Mouse (Mus musculus) limb, embryonic 11.5 days (tissue): ENCODE results near the gene Rsl1. TPM values are rescaled to one million over a fixed set of nuclear protein-coding genes. Genes with fewer than 3 reads are reported as not detected.
"Not testable (repeated sequence)": the region's sequence is repeated elsewhere in the genome, so short reads cannot be mapped to it uniquely, and the experiment has no call there.

Source experiments
- ATAC-seq: fragments of 200-750 bp; cut with Nextera tagmentation; 2 replicates; pipeline ENCODE4 v1.8.0; 2017; ENCODE audit warnings: low read depth; ENCODE audit not compliant: insufficient number of reproducible peaks, low FRiP score, low TSS enrichment
- DNase-seq: peaks from one replicate; pipeline ENCODE4 v3.0.0-alpha.2; 2015; ENCODE audit warnings: low spot score
- H3K27ac ChIP-seq: fragments of 300-500 bp; sonication (generic); replicated peaks from 2 replicates; pipeline ENCODE4 v1.5.1; 2014; ENCODE audit warnings: low read depth, mild to moderate bottlenecking, low read length
- H3K27me3 ChIP-seq: fragments of 300-500 bp; sonication (generic); 2 replicates; pipeline ENCODE4 v1.6.1; 2014; ENCODE audit warnings: mild to moderate bottlenecking, low read length, mixed read lengths; ENCODE audit not compliant: control insufficient read depth, insufficient read depth
- H3K36me3 ChIP-seq: fragments of 300-500 bp; sonication (generic); 2 replicates; pipeline ENCODE4 v1.6.1; 2014; ENCODE audit warnings: mild to moderate bottlenecking, low read length, moderate library complexity, mixed read lengths; ENCODE audit not compliant: control insufficient read depth, insufficient read depth
- H3K4me1 ChIP-seq: fragments of 300-500 bp; sonication (generic); 2 replicates; pipeline ENCODE4 v1.6.1; 2014; ENCODE audit warnings: low read length, mixed read lengths; ENCODE audit not compliant: control insufficient read depth, insufficient read depth
- H3K4me2 ChIP-seq: fragments of 300-500 bp; sonication (generic); 2 replicates; pipeline ENCODE4 v1.6.1; 2014; ENCODE audit warnings: low read depth, mild to moderate bottlenecking, moderate library complexity; ENCODE audit not compliant: severe bottlenecking
- H3K4me3 ChIP-seq: fragments of 300-500 bp; sonication (generic); 2 replicates; pipeline ENCODE4 v1.5.1; 2014; ENCODE audit warnings: low read depth, low read length
- H3K9ac ChIP-seq: fragments of 300-500 bp; sonication (generic); 2 replicates; pipeline ENCODE4 v1.6.1; 2014; ENCODE audit warnings: mild to moderate bottlenecking, low read length
- H3K9me3 ChIP-seq: fragments of 300-500 bp; sonication (generic); 2 replicates; pipeline ENCODE4 v1.6.1; 2016; ENCODE audit warnings: low read length; ENCODE audit not compliant: control insufficient read depth
- WGBS: fragments of 180-500 bp; shearing (Covaris S2); extraction: QIAGEN DNeasy Blood & Tissue Kit; methylation state at CpG from one replicate; pipeline ENCODE4 v1.1.7; 2014; 5-methylcytosine and 5-hydroxymethylcytosine counted together
- polyA plus RNA-seq: library from polyadenylated mRNA; unstranded; fragments of >200 nt; fragmentation: Nextera tagmentation; extraction: Ambion mirVana; gene quantifications from 2 replicates; pipeline ENCODE4 v1.2.1, GENCODE M21; 2014

Rsl1 gene
- 6.0 and 7.3 TPM in 2 replicates for polyA plus RNA-seq

DNA sequence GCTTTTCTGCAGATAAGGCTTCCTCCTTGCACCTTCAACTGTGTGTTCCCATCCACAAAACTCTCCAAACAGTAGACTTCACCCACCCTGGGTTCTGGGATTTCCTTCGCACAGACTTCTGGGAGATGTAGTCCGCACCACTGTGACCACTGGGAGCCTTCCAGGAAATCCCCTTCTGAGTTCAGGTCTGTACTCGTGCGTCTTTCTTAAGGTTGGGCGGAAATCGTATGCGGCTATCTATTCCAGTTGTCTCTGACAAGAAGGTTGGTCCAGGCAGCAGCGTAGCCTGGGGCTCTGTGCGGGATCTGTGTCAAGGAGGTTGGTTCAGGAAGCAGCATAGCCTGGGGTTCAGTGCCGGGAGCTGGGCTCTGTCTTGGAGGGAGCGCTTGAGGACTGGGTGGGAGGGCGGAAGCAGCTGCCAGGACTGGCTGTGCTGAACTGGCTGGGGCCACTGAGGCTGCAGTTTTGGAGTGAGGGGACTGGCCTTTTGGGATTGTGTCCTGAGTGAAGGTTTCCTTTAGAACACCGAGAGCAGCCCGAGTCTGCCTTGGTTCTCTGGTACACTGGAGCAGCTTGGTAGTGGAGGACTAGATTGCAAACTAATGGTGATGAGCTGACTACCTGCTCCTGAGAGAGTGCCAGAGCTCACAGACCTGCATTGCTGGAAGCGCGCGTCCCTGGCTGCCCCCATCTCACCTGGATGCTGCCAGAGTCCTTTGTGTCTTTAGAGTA lies at the start of gene Rsl1:
Gene Rsl1 (plus strand): TSS at position 192 of the 732 bp plus-strand sequence.
- Histone ChIP-seq H3K9ac (peak within 1 kb of the TSS; percentile 30; the same call in 1 of the 2 replicates), H3K4me3 (peak within 1 kb of the TSS; percentile 42), H3K4me2 (peak within 1 kb of the TSS; percentile 47)
- not testable (repeated sequence) for H3K36me3 ChIP-seq, H3K27me3 ChIP-seq, H3K4me1 ChIP-seq, H3K9me3 ChIP-seq, H3K27ac ChIP-seq
- WGBS: 1% methylated on average over 15 of the region's 17 CpGs
- ATAC-seq (peak; percentile 99), DNase-seq (peak; percentile 76)

DNA sequence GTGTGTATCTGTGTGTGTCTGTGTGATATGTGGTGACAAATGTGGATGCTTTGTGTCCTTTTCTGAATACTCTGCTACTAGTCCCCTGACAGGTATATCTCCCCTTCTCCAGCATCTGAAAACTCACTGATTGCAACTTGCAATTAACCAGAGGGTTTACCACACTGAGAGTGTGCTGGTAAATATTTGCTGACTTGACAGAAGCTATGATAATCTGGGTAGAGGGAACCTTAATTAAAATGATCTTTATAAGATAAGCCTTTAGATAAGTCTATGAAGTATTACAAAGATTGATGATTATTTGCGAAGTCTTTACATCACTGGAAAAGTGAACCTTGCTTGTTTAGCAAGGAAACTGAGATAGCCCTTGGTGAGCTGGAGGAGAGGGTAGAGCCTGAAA lies 48.5 kb upstream of the Rsl1 start:
- no peaks in the 10 kb centered on the region for H3K9me3 ChIP-seq
- H3K9ac ChIP-seq: no peak overlapping the region
- no peak overlapping the region for H3K4me3 ChIP-seq
- H3K4me1 ChIP-seq: no peaks in the 10 kb centered on the region
- no peak overlapping the region for H3K4me2 ChIP-seq
- DNase-seq (no peak), ATAC-seq (no peak)
- H3K27ac ChIP-seq: no peak overlapping the region
- no peaks in the 10 kb centered on the region for H3K36me3 ChIP-seq
- 85% methylated on average over 1 of the region's 1 CpGs for WGBS
- H3K27me3 ChIP-seq: no peaks in the 10 kb centered on the region

DNA sequence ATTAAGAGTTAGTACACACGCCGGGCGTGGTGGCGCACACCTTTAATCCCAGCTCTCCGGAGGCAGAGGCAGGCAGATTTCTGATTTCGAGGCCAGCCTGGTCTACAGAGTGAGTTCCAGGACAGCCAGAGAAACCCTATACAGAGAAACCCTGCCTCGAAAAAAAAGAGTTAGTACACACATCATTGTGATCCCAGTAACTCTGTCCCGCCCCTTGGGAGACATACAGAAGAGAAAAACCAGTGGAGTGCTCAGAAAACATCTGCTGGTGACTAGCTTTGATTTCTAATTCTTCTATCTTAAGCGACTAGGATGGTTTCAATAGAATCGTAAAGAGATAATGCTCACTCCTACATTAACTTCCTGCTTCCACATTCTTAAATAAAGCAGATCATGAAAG lies 45.5 kb upstream of the Rsl1 start:
- 76% methylated on average over 10 of the region's 10 CpGs for WGBS
- H3K9me3 ChIP-seq, H3K4me1 ChIP-seq, H3K4me2 ChIP-seq, H3K27me3 ChIP-seq, DNase-seq, ATAC-seq, H3K4me3 ChIP-seq, H3K36me3 ChIP-seq, H3K9ac ChIP-seq, H3K27ac ChIP-seq: not testable (repeated sequence)

DNA sequence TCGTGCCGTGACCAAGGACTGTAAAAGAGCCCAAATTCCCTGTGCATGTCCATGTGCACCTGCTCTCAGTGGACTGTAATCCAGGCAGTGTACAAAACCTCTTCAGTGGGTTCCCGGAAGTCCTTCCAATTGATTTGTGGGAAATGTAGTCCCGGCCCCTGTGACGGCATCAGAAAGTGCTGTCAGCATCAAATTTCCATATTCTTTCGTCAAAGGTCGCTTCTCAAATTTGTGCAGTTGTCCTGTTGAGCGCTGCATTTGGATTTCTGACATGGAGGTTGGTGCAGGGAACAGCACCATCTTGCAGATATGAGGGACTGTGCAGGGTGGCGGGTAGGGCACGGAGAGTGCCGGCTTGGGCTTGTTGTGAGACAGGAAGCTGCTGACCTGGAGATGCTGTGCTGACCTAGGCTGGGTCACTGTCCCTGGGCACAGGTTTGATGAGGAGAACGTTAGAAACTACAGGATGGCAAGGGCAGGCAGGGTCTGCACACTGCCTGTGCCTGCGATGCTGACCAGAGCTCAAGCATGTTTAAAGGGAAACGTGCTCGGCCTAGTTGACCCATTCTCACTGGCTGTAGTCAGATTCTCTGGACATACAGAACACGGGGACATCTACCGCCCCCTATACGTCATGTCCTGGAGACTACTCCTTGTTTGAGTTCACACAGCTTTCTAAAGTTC lies 44.8 kb upstream of the Rsl1 start:
- Histone ChIP-seq H3K27me3 (no peaks in the 10 kb centered on the region), H3K4me1 (no peaks in the 10 kb centered on the region), H3K9me3 (no peaks in the 10 kb centered on the region), H3K4me2 (peak overlapping the region; percentile 63), H3K36me3 (no peaks in the 10 kb centered on the region), H3K4me3 (peak overlapping the region; percentile 67), H3K27ac (no peak overlapping the region), H3K9ac (peak overlapping the region; percentile 78)
- DNase-seq (peak; percentile 86), ATAC-seq (peak; percentile 94)
- 2% methylated on average over 18 of the region's 18 CpGs for WGBS

DNA sequence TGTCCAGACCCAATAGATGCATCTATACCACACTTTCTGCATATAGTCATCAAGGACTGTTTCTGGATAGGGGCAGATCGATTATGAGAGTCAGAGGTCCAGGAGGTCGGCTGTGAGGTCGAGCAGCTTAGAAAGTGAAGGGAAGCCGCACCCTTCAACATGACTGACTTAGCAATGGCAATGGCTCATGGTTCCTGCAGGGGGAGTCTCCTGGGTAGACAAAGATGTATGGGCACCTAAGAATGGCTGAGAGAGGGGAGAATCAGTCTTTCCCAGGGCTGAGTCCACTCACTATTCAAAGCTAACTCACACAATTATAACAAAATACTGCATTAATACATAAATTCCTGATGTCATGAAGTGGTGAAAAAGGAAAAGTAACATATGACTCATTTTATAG lies 6.9 kb upstream of the Rsl1 start:
- WGBS: 67% methylated on average over 4 of the region's 4 CpGs

DNA sequence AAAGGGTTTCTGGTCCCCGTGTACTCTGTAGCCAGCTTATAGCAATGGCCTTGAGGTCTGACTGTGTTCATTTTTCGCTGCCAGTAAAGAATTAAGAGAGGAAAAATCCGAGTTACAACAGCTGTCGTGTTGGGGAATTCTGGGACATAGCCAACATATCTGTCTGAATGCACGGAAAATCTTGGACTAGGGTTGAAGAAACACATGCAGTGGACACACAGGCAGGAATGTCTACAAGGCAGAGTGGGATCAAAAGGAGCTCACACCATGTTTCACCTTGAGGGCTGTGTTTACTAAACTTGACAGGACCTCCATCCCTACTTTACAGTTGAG lies 707 bp downstream of the Rsl1 start:
- H3K27ac ChIP-seq: no peak overlapping the region
- 30% methylated on average over 5 of the region's 5 CpGs for WGBS
- peak overlapping the region; percentile 47 for H3K4me2 ChIP-seq
- no peaks in the 10 kb centered on the region for H3K36me3 ChIP-seq
- peak overlapping the region; percentile 42 for H3K4me3 ChIP-seq
- no peaks in the 10 kb centered on the region for H3K27me3 ChIP-seq
- ATAC-seq: 0 out of 2 replicates have a peak, but pooled peaks have one; percentile 5
- no peak overlapping the region; the same call in 1 of the 2 replicates for H3K9ac ChIP-seq
- no peak for DNase-seq
- no peaks in the 10 kb centered on the region for H3K9me3 ChIP-seq
- no peaks in the 10 kb centered on the region for H3K4me1 ChIP-seq

More for the DNA sequence above, 6.9 kb upstream of the Rsl1 start:
- H3K9ac ChIP-seq, H3K36me3 ChIP-seq, H3K9me3 ChIP-seq, H3K4me2 ChIP-seq, H3K4me1 ChIP-seq, H3K27ac ChIP-seq, H3K27me3 ChIP-seq, ATAC-seq, H3K4me3 ChIP-seq, DNase-seq: not testable (repeated sequence)

DNA sequence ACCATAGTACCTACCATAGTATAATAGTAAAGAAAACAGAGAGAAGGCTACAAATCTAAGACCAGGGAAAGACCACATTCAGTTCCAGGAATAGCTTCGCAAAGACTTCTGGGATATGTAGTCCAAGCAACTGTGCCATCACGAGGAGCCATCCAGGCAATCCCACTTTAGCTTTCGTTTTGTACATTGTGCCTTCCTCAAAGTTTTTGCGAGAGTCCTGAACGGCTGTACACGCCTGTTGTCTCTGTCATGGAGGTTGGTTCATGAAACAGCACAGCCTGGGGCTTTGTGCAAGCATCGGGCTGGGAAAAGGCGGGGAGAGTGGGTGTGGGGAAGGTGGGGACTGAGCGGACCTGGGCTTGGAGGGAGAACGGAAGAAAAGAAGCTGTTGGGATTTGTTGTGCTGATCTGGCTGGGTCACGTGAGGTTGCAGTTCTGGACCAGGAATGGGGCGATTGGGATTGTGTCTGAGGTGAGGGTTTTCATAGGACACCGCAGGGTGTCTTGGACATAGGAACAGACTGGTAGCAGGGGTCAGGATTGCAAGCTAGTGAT lies 21.4 kb downstream of the Rsl1 start, which contains the start of gene Zfp455:
Gene Zfp455 (plus strand): TSS at position 167 of the 555 bp plus-strand sequence.
- Histone ChIP-seq H3K9ac (peak within 1 kb of the TSS; percentile 74), H3K4me2 (peak within 1 kb of the TSS; percentile 54), H3K27ac (no peak within 1 kb of the TSS), H3K27me3 (no peaks in the 10 kb centered on the region), H3K9me3 (no peaks in the 10 kb centered on the region), H3K4me1 (0 out of 2 replicates have a peak, but pooled peaks cover 2% of the 10 kb centered on the region), H3K4me3 (peak within 1 kb of the TSS; percentile 57), H3K36me3 (no peaks in the 10 kb centered on the region)
- DNase-seq: peak; percentile 68
- WGBS: 2% methylated on average over 13 of the region's 13 CpGs
- ATAC-seq: peak; percentile 87

DNA sequence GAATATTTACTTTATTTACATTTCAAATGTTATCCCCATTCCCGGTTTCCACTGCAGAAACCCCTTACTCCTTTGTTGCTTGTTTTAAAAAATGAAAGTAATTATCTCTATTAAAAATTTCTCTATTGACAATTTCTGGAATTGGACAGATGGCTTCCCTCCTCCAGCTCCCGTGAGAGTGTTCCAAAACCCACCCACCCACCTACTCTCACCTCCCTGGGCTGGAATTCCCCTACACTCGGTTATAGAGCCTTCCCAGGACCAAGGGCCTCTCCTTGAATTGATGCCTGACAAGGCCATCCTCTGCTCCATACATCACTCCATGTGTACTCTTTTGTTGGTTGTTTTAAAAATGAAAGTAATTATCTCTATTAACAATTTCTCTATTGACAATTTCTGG lies 28.7 kb downstream of the Rsl1 start:
- no peak for DNase-seq
- Histone ChIP-seq H3K4me1 (no peaks in the 10 kb centered on the region), H3K9me3 (no peaks in the 10 kb centered on the region), H3K9ac (no peak overlapping the region), H3K27me3 (no peaks in the 10 kb centered on the region), H3K4me3 (no peak overlapping the region), H3K27ac (no peak overlapping the region), H3K36me3 (no peaks in the 10 kb centered on the region), H3K4me2 (no peak overlapping the region)
- ATAC-seq: no peak
- WGBS: 80% methylated on average over 3 of the region's 3 CpGs
